14 mouse cellular contexts compared by ENCODE assay signal in the genomic region with DNA sequence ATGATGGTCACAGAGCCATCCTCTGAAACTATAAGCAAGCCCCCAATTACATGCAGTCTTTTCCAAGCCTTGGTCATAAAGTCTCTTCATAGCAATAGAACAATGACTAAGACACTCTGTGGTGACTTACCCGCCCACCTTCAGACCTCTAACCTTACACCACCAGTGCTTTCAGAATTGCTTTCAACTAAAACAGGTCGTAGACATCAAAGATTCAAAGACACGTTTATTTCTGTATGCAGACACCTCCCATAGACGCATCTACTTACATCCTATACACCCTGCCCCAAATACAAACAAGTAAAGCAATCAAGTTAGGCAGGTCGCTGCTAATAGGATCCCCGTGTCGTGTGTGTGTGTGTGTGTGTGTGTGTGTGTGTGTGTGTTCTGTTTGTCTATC. TPM values are rescaled to one million over a fixed set of nuclear protein-coding genes. Genes with fewer than 3 reads are reported as not detected.
"Had no signal": no experiment of that assay in that cellular context is flagged by ENCODE, and none has a peak within 500 bp of the region (broad histone marks: within the 10 kb centered on the region; RNA-seq: fewer than 3 reads in every experiment).

No protein-coding gene starts in this region.

- H3K4me3 ChIP-seq: megakaryocyte, embryonic 14.5 days; midbrain, embryonic 13.5 days; midbrain, embryonic 15.5 days; myocyte; neural tube, embryonic 12.5 days had no signal

- H3K27ac ChIP-seq: macrophage; midbrain, embryonic 13.5 days; midbrain, embryonic 15.5 days; neural tube, embryonic 12.5 days had no signal

- DNase-seq: lung, adult 18-20 months; lung, embryonic 14.5 days; lung, postnatal 10 days; right cerebral cortex, postnatal 14 days; thymus, adult 18-20 months; thymus, postnatal 14 days; thymus, postnatal 36 days had no signal

- H3K9me3 ChIP-seq: megakaryocyte, embryonic 14.5 days; midbrain, embryonic 13.5 days; midbrain, embryonic 15.5 days; neural tube, embryonic 12.5 days had no signal

- H3K9ac ChIP-seq: lung, embryonic 14.5 days; midbrain, embryonic 13.5 days; midbrain, embryonic 15.5 days; neural tube, embryonic 12.5 days had no signal

- H3K27me3 ChIP-seq: midbrain, embryonic 13.5 days; midbrain, embryonic 15.5 days; neural tube, embryonic 12.5 days had no signal

- H3K4me2 ChIP-seq: lung, embryonic 14.5 days; midbrain, embryonic 11.5 days; midbrain, embryonic 13.5 days; midbrain, embryonic 15.5 days; neural tube, embryonic 12.5 days had no signal

- ATAC-seq: midbrain, embryonic 13.5 days; midbrain, embryonic 15.5 days had no signal

RNA-seq across cellular contexts. Expression of gene Tbc1d30, which starts 50.4 kb away (rescaled TPM):
- polyA plus RNA-seq: myocyte had no signal
